Comparison of ENCODE assay signal across 8 mouse cellular contexts in the genomic region with DNA sequence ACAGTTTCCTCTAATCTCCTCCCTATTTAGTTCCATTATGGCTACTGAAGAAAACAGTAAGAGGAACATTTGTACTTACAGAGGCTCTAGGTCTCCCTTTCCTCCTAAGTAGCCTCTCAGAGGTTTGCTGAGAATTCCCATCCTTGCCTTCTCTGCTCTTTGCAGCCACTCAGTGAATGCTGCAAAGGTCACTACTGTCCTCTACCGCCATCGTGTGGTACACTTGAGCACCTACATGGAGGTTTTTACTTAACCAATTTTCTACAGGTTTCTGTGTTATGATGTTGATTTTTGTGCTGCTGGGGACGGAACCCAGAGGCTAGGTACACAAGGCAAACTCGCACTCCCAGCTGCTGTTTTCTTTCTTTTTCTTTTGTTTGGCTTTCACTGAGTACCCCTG. TPM values are rescaled to one million over a fixed set of nuclear protein-coding genes. Genes with fewer than 3 reads are reported as not detected.
A peak's percentile ranks its signal among the peaks of the same experiment; 100 is the strongest.
DNase-seq lines count a peak whose midpoint lies in the region; ATAC-seq and TF ChIP-seq lines count a peak whose summit lies in the region.

No protein-coding gene starts in this region.

- H3K4me1 ChIP-seq in forebrain, postnatal 0 days (ENCODE audit: insufficient read depth), result no peaks in the 10 kb centered on the region
- no peaks in the 10 kb centered on the region for H3K4me1 ChIP-seq in forebrain, embryonic 15.5 days
- H3K4me1 ChIP-seq in bone marrow macrophage, adult 2 months (ENCODE audit: control insufficient read depth, insufficient read depth, low read length), result peaks cover 22% of the 10 kb centered on the region
- H3K4me1 ChIP-seq in embryonic fibroblast, embryonic 13.5 days (ENCODE audit: control insufficient read depth, insufficient read depth, low read length), result no peaks in the 10 kb centered on the region

- peak; percentile 82 for DNase-seq in forebrain, postnatal 0 days
- DNase-seq in CD4-positive helper T cell, adult 2 months (ENCODE audit: low read depth, low spot score), result peak; percentile 68
- peak; percentile 54 to 68 for DNase-seq in kidney, postnatal 25 days
- peak; percentile 59 for DNase-seq in lung, postnatal 25 days (ENCODE audit: low spot score)
- DNase-seq in spleen, postnatal 10 days (ENCODE audit: low spot score in 2 of 2), result peak; percentile 36 to 74

- H3K27ac ChIP-seq in forebrain, postnatal 0 days (ENCODE audit: low read depth, low read length), result no peak overlapping the region
- H3K27ac ChIP-seq in forebrain, embryonic 15.5 days (replicated peaks), result no peak overlapping the region
- no peak overlapping the region for H3K27ac ChIP-seq in bone marrow macrophage, adult 2 months (ENCODE audit: insufficient read depth, low read depth, low read length)
- no peak overlapping the region for H3K27ac ChIP-seq in embryonic fibroblast, embryonic 13.5 days (ENCODE audit: insufficient read depth, low read length)

- WGBS in forebrain, postnatal 0 days, result 11% methylated on average over 4 of the region's 4 CpGs
- 6% methylated on average over 4 of the region's 4 CpGs for WGBS in forebrain, embryonic 15.5 days

- no peak overlapping the region for H3K9ac ChIP-seq in forebrain, postnatal 0 days
- H3K9ac ChIP-seq in forebrain, embryonic 15.5 days (replicated peaks), result no peak overlapping the region

- no peak for TF ChIP-seq POLR2A in bone marrow macrophage, adult 2 months (IDR thresholded peaks at IDR 0.05; ENCODE audit: borderline replicate concordance, low read depth, low read length)
- no peak for TF ChIP-seq POLR2A in embryonic fibroblast, embryonic 13.5 days (IDR thresholded peaks at IDR 0.05; ENCODE audit: low read depth, low read length)

- no peaks in the 10 kb centered on the region for H3K36me3 ChIP-seq in forebrain, postnatal 0 days (ENCODE audit: insufficient read depth)
- H3K36me3 ChIP-seq in forebrain, embryonic 15.5 days, result no peaks in the 10 kb centered on the region

- H3K9me3 ChIP-seq in forebrain, postnatal 0 days (ENCODE audit: low read length), result no peaks in the 10 kb centered on the region
- H3K9me3 ChIP-seq in forebrain, embryonic 15.5 days, result no peaks in the 10 kb centered on the region

- H3K4me3 ChIP-seq in forebrain, postnatal 0 days (ENCODE audit: low read depth, low read length), result no peak overlapping the region
- H3K4me3 ChIP-seq in forebrain, embryonic 15.5 days, result no peak overlapping the region
- H3K4me3 ChIP-seq in bone marrow macrophage, adult 2 months (ENCODE audit: insufficient read depth, low read length), result no peak overlapping the region
- no peak overlapping the region for H3K4me3 ChIP-seq in embryonic fibroblast, embryonic 13.5 days (ENCODE audit: insufficient read depth, low read length)

- ATAC-seq in forebrain, postnatal 0 days, result peak; percentile 38; the same call in 1 of the 2 replicates
- no peak for ATAC-seq in forebrain, embryonic 15.5 days (replicated peaks)

- H3K4me2 ChIP-seq in forebrain, postnatal 0 days (ENCODE audit: low read depth), result no peak overlapping the region
- no peak overlapping the region for H3K4me2 ChIP-seq in forebrain, embryonic 15.5 days (replicated peaks)

- no peaks in the 10 kb centered on the region for H3K27me3 ChIP-seq in forebrain, postnatal 0 days (ENCODE audit: insufficient read depth, low read length)
- no peaks in the 10 kb centered on the region for H3K27me3 ChIP-seq in forebrain, embryonic 15.5 days

- TF ChIP-seq CTCF in forebrain, postnatal 0 days (IDR thresholded peaks at IDR 0.05; ENCODE audit: low read depth), result peak; percentile 95
- peak; percentile 73 for TF ChIP-seq CTCF in bone marrow macrophage, adult 2 months (IDR thresholded peaks at IDR 0.05; ENCODE audit: low read depth, low read length)
- peak; percentile 70; the same call in 1 of the 2 replicates for TF ChIP-seq CTCF in embryonic fibroblast, embryonic 13.5 days (IDR thresholded peaks at IDR 0.05; ENCODE audit: borderline replicate concordance, insufficient read depth, low read length)

RNA-seq across cellular contexts. Expression of a gene that starts 2.0 kb away (rescaled TPM):
- total RNA-seq in forebrain, postnatal 0 days (2014; rRNA removed), result 1.4 and 5.0 TPM in 2 replicates
- polyA plus RNA-seq in forebrain, postnatal 0 days (2015; fragmentation: Nextera tagmentation; extraction: Ambion mirVana), result 4.5 TPM in 2 replicates
- polyA plus RNA-seq in forebrain, embryonic 15.5 days (2015; fragmentation: Nextera tagmentation; extraction: Ambion mirVana), result 0.78 TPM in 1 of 2 replicates, not detected in the other
- 1.2 TPM in 1 of 2 replicates, not detected in the other for polyA plus RNA-seq in bone marrow macrophage, adult 2 months (2012; ENCODE audit: insufficient read depth, insufficient read length, missing spikeins)
- 2.7 and 5.2 TPM in 2 replicates for polyA plus RNA-seq in embryonic fibroblast, embryonic 13.5 days (2011; ENCODE audit: insufficient read length, low read depth, missing spikeins)

RNA-seq across cellular contexts. Expression of a gene that starts 29.0 kb away (rescaled TPM):
- total RNA-seq in forebrain, postnatal 0 days (2014; rRNA removed), result 12.8 and 17.8 TPM in 2 replicates
- 13.4 and 15.4 TPM in 2 replicates for polyA plus RNA-seq in forebrain, postnatal 0 days (2015; fragmentation: Nextera tagmentation; extraction: Ambion mirVana)
- polyA plus RNA-seq in forebrain, embryonic 15.5 days (2015; fragmentation: Nextera tagmentation; extraction: Ambion mirVana), result 11.0 and 12.0 TPM in 2 replicates
- polyA plus RNA-seq in bone marrow macrophage, adult 2 months (2012; ENCODE audit: insufficient read depth, insufficient read length, missing spikeins), result 14.6 and 15.0 TPM in 2 replicates
- 9.0 and 11.1 TPM in 2 replicates for polyA plus RNA-seq in embryonic fibroblast, embryonic 13.5 days (2011; ENCODE audit: insufficient read length, low read depth, missing spikeins)

RNA-seq across cellular contexts. Expression of a gene that starts 29.6 kb away (rescaled TPM):
- 5.2 and 6.7 TPM in 2 replicates for total RNA-seq in forebrain, postnatal 0 days (2014; rRNA removed)
- polyA plus RNA-seq in forebrain, postnatal 0 days (2015; fragmentation: Nextera tagmentation; extraction: Ambion mirVana), result 3.9 and 4.6 TPM in 2 replicates
- 8.8 and 9.7 TPM in 2 replicates for polyA plus RNA-seq in forebrain, embryonic 15.5 days (2015; fragmentation: Nextera tagmentation; extraction: Ambion mirVana)
- polyA plus RNA-seq in bone marrow macrophage, adult 2 months (2012; ENCODE audit: insufficient read depth, insufficient read length, missing spikeins), result 2.5 and 2.8 TPM in 2 replicates
- 9.1 and 9.8 TPM in 2 replicates for polyA plus RNA-seq in embryonic fibroblast, embryonic 13.5 days (2011; ENCODE audit: insufficient read length, low read depth, missing spikeins)

RNA-seq across cellular contexts. Expression of a gene that starts 38.4 kb away (rescaled TPM):
- total RNA-seq in forebrain, postnatal 0 days (2014; rRNA removed), result 9.4 and 9.7 TPM in 2 replicates
- polyA plus RNA-seq in forebrain, postnatal 0 days (2015; fragmentation: Nextera tagmentation; extraction: Ambion mirVana), result 18.5 and 22.1 TPM in 2 replicates
- 14.0 and 14.6 TPM in 2 replicates for polyA plus RNA-seq in forebrain, embryonic 15.5 days (2015; fragmentation: Nextera tagmentation; extraction: Ambion mirVana)
- polyA plus RNA-seq in bone marrow macrophage, adult 2 months (2012; ENCODE audit: insufficient read depth, insufficient read length, missing spikeins), result 1.2 and 1.7 TPM in 2 replicates
- polyA plus RNA-seq in embryonic fibroblast, embryonic 13.5 days (2011; ENCODE audit: insufficient read length, low read depth, missing spikeins), result 200 and 221 TPM in 2 replicates

RNA-seq across cellular contexts. Expression of a gene that starts 54.0 kb away (rescaled TPM):
- 0.05 and 0.15 TPM in 2 replicates for total RNA-seq in forebrain, postnatal 0 days (2014; rRNA removed)
- polyA plus RNA-seq in forebrain, postnatal 0 days (2015; fragmentation: Nextera tagmentation; extraction: Ambion mirVana), result 0.38 and 0.39 TPM in 2 replicates
- not detected in 2 replicates for polyA plus RNA-seq in forebrain, embryonic 15.5 days (2015; fragmentation: Nextera tagmentation; extraction: Ambion mirVana)
- 0.52 TPM in 1 of 2 replicates, not detected in the other for polyA plus RNA-seq in bone marrow macrophage, adult 2 months (2012; ENCODE audit: insufficient read depth, insufficient read length, missing spikeins)
- polyA plus RNA-seq in embryonic fibroblast, embryonic 13.5 days (2011; ENCODE audit: insufficient read length, low read depth, missing spikeins), result 0.53 TPM in 1 of 2 replicates, not detected in the other
